Mouse (Mus musculus): ENCODE data around the gene Banp. TPM values are rescaled to one million over a fixed set of nuclear protein-coding genes. Genes with fewer than 3 reads are reported as not detected.

The Banp gene
- total RNA-seq (2021): 10 to 100 TPM; 25.4 to 37.4 TPM
- long read RNA-seq, experiment 1, full-length matches to known transcripts: 21 of 34 reads
- long read RNA-seq, experiment 1, partial matches to known transcripts: 3 of 34 reads
- long read RNA-seq, experiment 1, other reads (novel, unspliced or antisense): 10 of 34 reads
- long read RNA-seq, experiment 2, full-length matches to known transcripts: 4 of 10 reads
- long read RNA-seq, experiment 2, partial matches to known transcripts: 0 of 10 reads
- long read RNA-seq, experiment 2, other reads (novel, unspliced or antisense): 6 of 10 reads

- peak in 1 of 2 experiments; percentile 26 for DNase-seq
Measured at GRCm38 (mm10) chr8:121949222-121949800, at the start of gene Banp. Gene Banp, plus strand, starts transcription at chr8:121949750.

DNA sequence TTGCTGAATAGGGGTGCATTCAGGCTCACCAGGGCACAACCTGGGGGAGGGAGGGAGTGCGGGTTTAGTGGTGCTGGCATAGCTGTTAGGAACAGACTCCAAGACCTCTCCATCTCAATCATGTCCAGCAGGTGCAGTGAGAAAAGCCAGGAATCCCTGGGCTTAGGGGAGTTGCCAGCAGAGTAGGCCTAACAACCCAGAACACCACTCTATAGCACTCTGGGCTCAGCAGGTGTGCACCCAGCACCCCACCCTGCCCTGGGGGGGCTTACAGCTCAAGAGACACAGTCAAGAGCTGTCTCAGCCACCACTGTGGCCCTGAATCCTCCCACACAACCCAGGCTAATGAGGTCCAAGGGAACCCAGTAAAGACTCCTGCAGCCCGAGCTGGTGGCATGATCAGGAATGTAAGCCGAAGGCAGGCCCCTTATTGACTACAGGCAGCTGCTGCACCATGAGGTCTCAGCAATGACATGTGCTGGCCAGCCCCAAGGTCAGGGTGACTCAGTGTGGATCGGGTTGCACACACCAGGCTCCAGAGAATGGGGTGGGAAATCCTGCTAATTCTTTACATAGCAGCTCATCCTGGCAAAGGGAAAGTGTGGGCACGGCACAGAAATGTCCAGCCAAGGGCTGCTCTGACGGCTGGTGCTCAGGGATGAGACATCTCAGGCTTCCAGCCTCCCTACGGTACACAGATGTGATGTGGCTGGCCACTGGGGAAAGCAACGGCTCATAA lies 47.9 kb upstream of the Banp start:
- peak; percentile 88 to 90 for DNase-seq

DNA sequence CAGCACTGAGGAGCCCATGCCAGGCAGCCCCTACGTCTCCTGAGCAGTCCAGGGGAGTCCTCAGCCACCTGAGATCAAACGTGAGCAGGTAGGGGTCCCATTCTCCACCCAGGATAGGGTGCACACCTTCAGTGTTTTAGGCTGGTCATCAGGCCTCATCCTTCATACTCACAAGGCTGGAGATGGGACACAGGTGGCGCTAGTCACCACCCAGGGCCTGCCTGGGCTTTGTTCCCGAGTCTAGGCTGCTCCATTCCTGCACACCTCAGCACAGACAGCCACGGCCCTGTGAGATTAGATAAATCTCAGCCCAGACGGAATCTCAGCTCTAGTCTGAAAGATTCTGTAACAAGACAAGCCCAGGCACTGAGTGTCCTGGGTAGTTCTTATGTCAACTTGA lies 45.6 kb upstream of the Banp start:
- DNase-seq: no peak

- DNase-seq: peak in 1 of 2 experiments; percentile 32
Measured at GRCm38 (mm10) chr8:121904999-121905398, 44.6 kb upstream of the Banp start.

DNA sequence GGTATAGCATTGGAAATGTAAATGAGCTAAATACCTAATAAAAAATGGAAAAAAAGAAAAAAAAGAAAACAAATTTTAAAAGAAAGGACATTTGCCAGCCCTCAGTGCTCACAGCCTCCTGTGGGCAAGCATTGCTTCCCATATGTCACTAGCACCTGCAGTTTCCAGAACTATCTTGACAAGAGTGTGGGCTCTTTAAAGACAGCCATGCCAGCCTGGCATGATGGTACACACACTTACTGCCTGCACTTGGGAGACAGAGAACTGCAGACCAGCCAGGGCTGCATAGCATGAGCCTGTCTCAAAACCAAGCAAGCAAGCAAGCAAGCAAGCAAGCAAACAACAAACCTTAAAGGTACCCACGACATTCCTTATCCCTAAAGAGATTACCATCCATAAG lies 44.1 kb upstream of the Banp start:
- no peak for DNase-seq

- DNase-seq: no peak
Measured at GRCm38 (mm10) chr8:121905864-121906263, 43.7 kb upstream of the Banp start.

- DNase-seq: peak; percentile 44 to 58
Measured at GRCm38 (mm10) chr8:121906542-121907512, 42.7 kb upstream of the Banp start.

GRCm38 (mm10) chr8:121907587-121908248 lies 41.8 kb upstream of the Banp start, which contains the start of gene Slc7a5:
Gene Slc7a5, minus strand, starts transcription at chr8:121907694.
- peak; percentile 98 to 99 for DNase-seq

DNA sequence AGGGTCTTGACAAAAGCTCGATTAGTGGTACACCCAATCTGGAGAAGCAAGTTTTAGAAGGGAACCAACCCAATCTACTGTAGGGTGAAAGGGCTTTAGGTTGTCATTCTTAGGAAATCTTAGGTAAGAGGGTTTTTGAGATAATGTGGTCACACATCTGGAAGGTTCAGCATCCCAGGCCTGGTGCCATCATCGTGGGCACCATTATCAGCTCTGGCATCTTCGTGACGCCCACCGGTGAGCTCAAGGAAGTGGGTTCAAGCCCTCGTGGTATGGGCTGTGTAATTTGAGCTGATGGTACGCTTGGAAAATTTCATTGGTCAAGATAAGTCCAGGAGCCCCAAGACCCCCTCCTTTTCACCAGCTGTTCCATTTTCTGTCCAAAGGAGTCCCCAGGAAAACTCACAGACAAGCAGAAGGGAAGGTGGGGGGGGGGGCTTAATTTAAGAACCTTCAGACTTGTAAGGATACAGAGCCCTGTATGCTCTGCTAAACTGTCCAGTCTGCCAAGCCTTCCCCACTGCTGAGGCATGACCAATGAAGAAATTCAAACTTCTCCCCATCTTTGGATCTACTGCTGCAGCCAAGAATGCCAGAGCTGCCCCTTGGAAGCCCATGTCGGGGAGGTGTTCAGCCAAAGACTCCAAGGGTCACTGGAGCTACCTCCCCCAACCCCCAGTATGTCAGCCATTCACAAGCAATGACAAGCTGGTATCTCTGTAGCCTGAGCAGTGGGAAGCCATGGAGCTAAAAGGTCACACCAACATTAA lies 41.0 kb upstream of the Banp start:
- no peak for DNase-seq

DNA sequence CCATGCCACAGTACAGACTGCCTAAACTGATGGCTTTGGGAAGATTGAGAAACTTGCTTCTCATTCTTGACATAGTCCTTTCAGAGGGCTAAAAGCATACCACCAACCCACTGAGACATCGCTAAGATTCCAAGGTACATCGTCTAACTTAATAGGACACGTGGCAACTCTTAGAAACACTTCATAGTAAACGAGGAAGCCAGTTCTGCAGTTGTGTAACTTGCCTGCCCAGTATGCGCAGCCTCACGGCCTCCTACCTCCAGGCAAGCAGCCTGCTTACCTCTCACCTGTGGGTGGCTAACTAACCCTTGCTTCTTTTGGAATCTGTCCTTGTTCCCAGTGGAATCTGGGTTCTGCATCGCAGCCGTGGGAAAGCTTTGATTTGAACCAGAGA lies 40.4 kb upstream of the Banp start:
- no peak for DNase-seq

DNA sequence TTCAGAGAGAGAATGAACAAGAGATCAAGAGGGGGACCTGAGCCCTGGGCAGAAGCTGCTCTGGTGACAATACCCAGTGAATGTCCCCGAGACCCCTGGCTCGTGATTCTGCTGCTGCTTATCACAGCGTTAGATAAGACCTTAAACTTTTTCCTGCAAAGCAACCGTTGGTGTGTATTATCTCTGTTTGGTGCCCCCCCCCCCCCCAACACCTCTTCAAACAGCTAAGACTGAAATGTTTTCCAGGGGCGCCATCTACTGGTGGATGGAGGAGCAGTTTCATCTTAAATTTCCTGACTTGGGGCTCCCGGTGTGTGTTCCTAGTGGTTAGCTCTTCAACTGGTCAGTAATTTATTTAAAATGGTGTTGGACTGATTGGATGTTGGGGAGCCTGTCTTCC lies 39.9 kb upstream of the Banp start:
- DNase-seq: peak; percentile 78 to 82

DNA sequence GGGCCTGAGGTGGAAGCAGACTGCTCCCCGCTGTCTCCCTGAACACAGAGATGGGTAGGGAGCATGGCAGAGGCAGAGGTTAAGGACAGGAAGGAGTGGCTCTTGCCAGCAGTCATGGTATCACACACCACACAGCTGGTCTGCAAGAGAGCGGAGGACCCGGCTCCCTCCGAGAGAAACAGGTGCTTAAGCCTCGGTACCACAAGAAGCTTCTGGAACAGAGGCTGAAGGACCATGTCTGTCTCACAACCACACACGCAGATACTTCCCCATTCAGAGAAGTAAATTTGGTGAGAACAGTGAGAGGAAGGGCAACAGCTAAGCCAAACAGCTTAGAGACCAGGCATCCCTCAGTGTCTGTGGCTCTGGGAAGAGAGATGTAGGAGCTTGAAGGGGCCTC lies 38.1 kb upstream of the Banp start:
- DNase-seq: no peak

- peak in 1 of 2 experiments; percentile 35 for DNase-seq
Measured at GRCm38 (mm10) chr8:121911987-121912386, 37.6 kb upstream of the Banp start.

DNA sequence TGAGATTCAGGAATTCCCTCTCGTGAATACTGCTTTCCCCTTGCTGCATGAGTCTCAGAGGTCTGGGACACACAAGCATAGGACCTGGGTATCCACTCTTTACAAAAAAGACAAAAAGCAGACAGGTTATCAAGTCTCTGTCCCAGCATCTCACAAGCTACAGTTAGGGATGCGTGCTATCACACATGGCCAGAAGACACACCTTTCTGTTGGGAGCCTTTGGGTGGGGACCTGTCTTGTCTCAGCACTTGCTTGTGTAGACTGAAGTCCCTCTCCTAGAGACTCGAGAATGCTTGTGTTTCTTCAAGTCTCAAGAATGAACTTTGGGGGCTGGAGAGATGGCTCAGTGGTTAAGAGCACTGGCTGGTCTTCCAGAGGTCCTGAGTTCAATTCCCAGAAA lies 36.7 kb upstream of the Banp start:
- no peak for DNase-seq

DNA sequence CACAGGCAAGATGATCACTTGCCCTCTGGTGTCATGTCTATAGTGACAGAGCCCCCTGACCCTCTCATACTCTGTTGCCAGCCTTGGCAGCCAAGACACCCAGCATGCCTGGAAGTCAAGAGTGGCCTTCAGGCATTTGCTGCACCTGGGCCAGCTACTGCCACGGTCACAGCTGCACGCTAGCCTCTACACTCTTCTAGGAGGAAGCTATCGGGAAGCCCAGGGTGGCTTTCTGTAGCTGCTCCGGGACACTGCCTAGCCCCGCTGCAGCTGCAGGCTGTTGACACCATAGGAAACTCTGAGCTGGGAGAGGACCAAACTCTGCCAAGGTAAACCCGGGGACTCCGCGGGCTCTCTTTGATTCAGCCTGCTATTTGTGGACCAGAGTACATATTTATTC lies 36.2 kb upstream of the Banp start:
- DNase-seq: no peak

DNA sequence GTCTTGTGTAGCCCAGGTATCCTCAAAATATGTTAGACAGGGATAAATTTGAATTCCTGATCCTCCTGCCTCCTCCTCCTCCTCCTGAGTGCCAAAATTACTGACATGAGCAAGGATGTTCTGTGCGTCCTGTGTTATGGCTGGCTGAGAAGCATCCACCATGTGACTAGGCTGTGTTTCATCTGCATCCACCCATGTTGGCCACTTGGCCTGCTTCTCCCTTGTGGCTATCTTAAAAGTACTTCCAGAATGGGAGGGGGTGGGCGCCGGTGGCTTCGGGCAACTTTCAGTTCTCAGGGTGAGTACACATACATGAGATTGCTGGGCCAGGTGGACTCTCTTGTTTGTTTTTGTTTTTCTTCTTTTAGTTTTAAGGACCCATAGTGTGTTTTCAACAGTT lies 30.4 kb upstream of the Banp start:
- no peak for DNase-seq

- DNase-seq: peak in 1 of 2 experiments; percentile 38
Measured at GRCm38 (mm10) chr8:121919731-121920130, 29.8 kb upstream of the Banp start.

DNA sequence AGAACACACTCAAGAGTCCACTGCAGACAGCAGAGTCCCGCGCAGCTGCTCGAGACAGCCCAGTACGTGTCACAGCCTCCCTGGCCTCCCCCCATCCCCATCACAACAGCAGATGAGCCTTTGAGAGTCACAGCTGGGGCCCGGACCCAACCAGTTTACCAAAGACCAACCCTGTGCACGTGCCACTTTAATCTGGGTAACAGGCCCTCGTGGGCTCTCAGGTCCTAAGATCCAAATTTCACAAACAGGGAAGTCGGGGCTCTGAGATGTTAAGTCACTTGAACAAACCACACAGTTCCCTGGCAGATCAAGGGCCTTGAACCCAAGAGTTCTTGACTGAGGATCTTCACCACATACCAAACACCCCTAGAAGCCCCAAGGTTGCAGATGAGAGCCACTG lies 28.0 kb upstream of the Banp start:
- DNase-seq: no peak

GRCm38 (mm10) chr8:121922101-121922500 lies 27.4 kb upstream of the Banp start:
- peak; percentile 46 to 59 for DNase-seq

GRCm38 (mm10) chr8:121924681-121925080 lies 24.9 kb upstream of the Banp start:
- DNase-seq: no peak

- peak; percentile 79 to 82 for DNase-seq
Measured at GRCm38 (mm10) chr8:121925624-121926023, 23.9 kb upstream of the Banp start.

All from adrenal gland, postnatal 36 days (tissue).